Mouse (Mus musculus) midbrain, embryonic 13.5 days (tissue): ENCODE results near the gene Ddb1. TPM values are rescaled to one million over a fixed set of nuclear protein-coding genes. Genes with fewer than 3 reads are reported as not detected.
A peak's percentile ranks its signal among the peaks of the same experiment; 100 is the strongest.
"Not testable (repeated sequence)": the region's sequence is repeated elsewhere in the genome, so short reads cannot be mapped to it uniquely, and the experiment has no call there.

Experiments
- ATAC-seq: fragments of 200-750 bp; cut with Nextera tagmentation; 2 replicates; pipeline ENCODE4 v1.8.0; 2017; ENCODE audit warnings: mild to moderate bottlenecking, moderate TSS enrichment, moderate library complexity
- H3K27ac ChIP-seq: fragments of 300-500 bp; sonication (generic); 2 replicates; pipeline ENCODE4 v1.5.1; 2015; ENCODE audit warnings: inconsistent platforms, mild to moderate bottlenecking, moderate library complexity
- H3K27me3 ChIP-seq: fragments of 300-500 bp; sonication (generic); 2 replicates; pipeline ENCODE4 v1.6.1; 2015; ENCODE audit warnings: mild to moderate bottlenecking, inconsistent platforms
- H3K36me3 ChIP-seq: fragments of 300-500 bp; sonication (generic); 2 replicates; pipeline ENCODE4 v1.6.1; 2015; ENCODE audit warnings: mild to moderate bottlenecking, inconsistent platforms
- H3K4me1 ChIP-seq: fragments of 300-500 bp; sonication (generic); replicated peaks from 2 replicates; pipeline ENCODE4 v1.6.1; 2015; ENCODE audit warnings: inconsistent platforms
- H3K4me2 ChIP-seq: fragments of 300-500 bp; sonication (generic); replicated peaks from 2 replicates; pipeline ENCODE4 v1.6.1; 2015; ENCODE audit warnings: moderate library complexity, mild to moderate bottlenecking, inconsistent platforms
- H3K4me3 ChIP-seq: fragments of 300-500 bp; sonication (generic); replicated peaks from 2 replicates; pipeline ENCODE4 v1.5.1; 2015; ENCODE audit warnings: mild to moderate bottlenecking, inconsistent platforms
- H3K9ac ChIP-seq: fragments of 300-500 bp; sonication (generic); replicated peaks from 2 replicates; pipeline ENCODE4 v1.6.1; 2015; ENCODE audit warnings: mild to moderate bottlenecking, inconsistent platforms
- H3K9me3 ChIP-seq: fragments of 300-500 bp; sonication (generic); 2 replicates; pipeline ENCODE4 v1.6.1; 2016; ENCODE audit warnings: mild to moderate bottlenecking, inconsistent platforms
- WGBS: fragments of 180-500 bp; shearing (Covaris S2); methylation state at CpG from one replicate; pipeline ENCODE4 v1.1.7; 2015; 5-methylcytosine and 5-hydroxymethylcytosine counted together
- polyA plus RNA-seq: library from polyadenylated mRNA; unstranded; fragments of >200 nt; fragmentation: Nextera tagmentation; extraction: Ambion mirVana; gene quantifications from 2 replicates; pipeline ENCODE4 v1.2.1, GENCODE M21; 2015

The Ddb1 gene
- polyA plus RNA-seq: 297 and 311 TPM in 2 replicates

DNA sequence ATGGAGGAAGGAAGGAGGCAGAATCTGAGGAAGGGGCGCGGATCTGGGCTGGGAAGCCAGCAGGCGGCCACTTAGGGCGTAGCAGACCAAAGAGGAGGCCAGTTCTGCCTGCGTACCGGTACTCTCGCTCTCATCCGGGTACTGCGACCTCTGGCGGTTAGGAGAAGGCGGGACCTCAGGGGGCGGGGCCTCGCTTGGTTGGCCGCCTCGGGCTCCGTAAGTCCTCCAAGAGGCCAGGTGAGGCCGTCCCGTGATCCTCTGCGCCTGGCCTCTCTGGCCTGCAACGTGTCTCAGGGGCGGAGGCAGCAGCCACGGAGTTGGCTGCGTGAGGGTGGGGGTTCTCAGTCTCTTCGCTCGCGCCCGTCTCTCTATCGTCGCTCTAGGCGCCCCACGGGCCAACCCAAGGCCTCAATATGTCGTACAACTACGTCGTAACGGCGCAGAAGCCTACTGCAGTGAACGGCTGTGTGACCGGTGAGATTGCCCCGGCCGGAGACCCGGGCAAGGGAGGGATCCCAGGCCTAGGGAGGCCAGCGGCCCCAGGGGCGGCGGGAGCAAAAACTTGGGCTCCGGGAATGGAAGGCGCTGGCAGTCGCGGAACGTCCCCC is at the start of gene Ddb1, which contains the start of gene Tkfc:
Gene Ddb1, plus strand, starts transcription at position 35 of the 608 bp plus-strand sequence.
Gene Tkfc, minus strand, starts transcription at position 362 of the 608 bp plus-strand sequence.
- no peaks in the 10 kb centered on the region for H3K9me3 ChIP-seq
- peak; percentile 97 for ATAC-seq
- H3K4me2 ChIP-seq: peak within 1 kb of the TSS; percentile 84

GRCm38 (mm10) chr19:10555624-10556510 is 49.3 kb upstream of the Ddb1 start, which contains the start of gene Tmem216:
Tmem216 (minus strand) TSS chr19:10556238.
- peak within 1 kb of the TSS; percentile 68 for H3K4me3 ChIP-seq
- 1% methylated on average over 43 of the region's 43 CpGs for WGBS
- H3K9ac ChIP-seq: peak within 1 kb of the TSS; percentile 64
- H3K27me3 ChIP-seq: no peaks in the 10 kb centered on the region
- H3K27ac ChIP-seq: peak within 1 kb of the TSS; percentile 90
- ATAC-seq: peak; percentile 100
- H3K36me3 ChIP-seq: peaks cover 23% of the 10 kb centered on the region
- H3K9me3 ChIP-seq: no peaks in the 10 kb centered on the region
- peak within 1 kb of the TSS; percentile 65 for H3K4me2 ChIP-seq
- H3K4me1 ChIP-seq: peaks cover 25% of the 10 kb centered on the region

More for the DNA sequence above, at the start of gene Ddb1, which contains the start of gene Tkfc:
- H3K27ac ChIP-seq: peak within 1 kb of the TSS; percentile 94
- peak within 1 kb of the TSS; percentile 91 for H3K9ac ChIP-seq
- under 1% methylated on average over 49 of the region's 49 CpGs for WGBS
- H3K36me3 ChIP-seq: peaks cover 32% of the 10 kb centered on the region
- H3K4me1 ChIP-seq: peaks cover 45% of the 10 kb centered on the region
- peak within 1 kb of the TSS; percentile 92 for H3K4me3 ChIP-seq
- H3K27me3 ChIP-seq: no peaks in the 10 kb centered on the region

DNA sequence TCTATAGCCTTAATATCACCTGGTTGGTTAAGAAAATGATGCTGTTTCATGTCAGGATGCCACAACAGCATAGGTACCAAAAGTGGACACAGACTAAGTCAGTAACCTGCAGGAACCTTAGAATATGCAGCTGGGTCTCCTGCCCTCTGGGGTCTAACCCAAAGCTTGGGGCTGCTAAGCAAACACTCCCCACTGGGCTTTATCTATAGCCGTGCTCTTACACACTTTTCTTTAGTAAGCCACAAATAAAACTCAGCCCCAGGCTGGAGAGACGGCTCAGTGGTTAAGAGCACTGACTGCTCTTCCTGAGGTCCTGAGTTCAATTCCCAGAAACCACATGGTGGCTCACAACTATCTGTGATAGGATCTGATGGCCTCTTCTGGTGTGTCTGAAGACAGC is 48.1 kb upstream of the Ddb1 start:
- no peak overlapping the region for H3K4me3 ChIP-seq
- peaks cover 25% of the 10 kb centered on the region for H3K4me1 ChIP-seq
- no peak overlapping the region for H3K27ac ChIP-seq
- 71% methylated on average over 2 of the region's 2 CpGs for WGBS
- H3K27me3 ChIP-seq: no peaks in the 10 kb centered on the region
- no peak overlapping the region for H3K9ac ChIP-seq
- no peak overlapping the region for H3K4me2 ChIP-seq
- peaks cover 12% of the 10 kb centered on the region for H3K36me3 ChIP-seq
- no peak for ATAC-seq
- H3K9me3 ChIP-seq: no peaks in the 10 kb centered on the region

DNA sequence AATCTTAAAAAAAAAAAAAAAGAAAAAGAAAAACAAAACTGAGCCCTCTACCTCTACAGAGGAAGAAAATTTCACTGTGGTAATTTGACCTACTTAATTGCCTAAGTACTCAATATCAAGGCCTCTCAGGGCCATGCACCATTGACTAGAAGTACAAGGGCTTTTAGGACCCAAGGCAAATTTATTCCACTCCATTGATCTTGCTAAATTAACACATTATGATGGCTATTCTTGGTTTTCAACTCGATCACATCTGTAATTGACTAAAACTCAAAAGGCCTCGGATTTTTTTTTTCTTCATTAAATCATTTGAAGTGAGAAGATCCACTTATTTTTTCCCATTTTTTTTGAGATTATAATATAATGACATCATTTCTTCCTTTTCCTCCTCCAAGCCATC is 47.7 kb upstream of the Ddb1 start:
- peaks cover 7% of the 10 kb centered on the region; the same call in 1 of the 2 replicates for H3K36me3 ChIP-seq
- H3K4me2 ChIP-seq: no peak overlapping the region
- ATAC-seq: no peak
- no peaks in the 10 kb centered on the region for H3K9me3 ChIP-seq
- no peak overlapping the region for H3K4me3 ChIP-seq
- 86% methylated on average over 2 of the region's 2 CpGs for WGBS
- H3K27ac ChIP-seq: no peak overlapping the region
- peaks cover 25% of the 10 kb centered on the region for H3K4me1 ChIP-seq
- no peak overlapping the region for H3K9ac ChIP-seq
- no peaks in the 10 kb centered on the region for H3K27me3 ChIP-seq

DNA sequence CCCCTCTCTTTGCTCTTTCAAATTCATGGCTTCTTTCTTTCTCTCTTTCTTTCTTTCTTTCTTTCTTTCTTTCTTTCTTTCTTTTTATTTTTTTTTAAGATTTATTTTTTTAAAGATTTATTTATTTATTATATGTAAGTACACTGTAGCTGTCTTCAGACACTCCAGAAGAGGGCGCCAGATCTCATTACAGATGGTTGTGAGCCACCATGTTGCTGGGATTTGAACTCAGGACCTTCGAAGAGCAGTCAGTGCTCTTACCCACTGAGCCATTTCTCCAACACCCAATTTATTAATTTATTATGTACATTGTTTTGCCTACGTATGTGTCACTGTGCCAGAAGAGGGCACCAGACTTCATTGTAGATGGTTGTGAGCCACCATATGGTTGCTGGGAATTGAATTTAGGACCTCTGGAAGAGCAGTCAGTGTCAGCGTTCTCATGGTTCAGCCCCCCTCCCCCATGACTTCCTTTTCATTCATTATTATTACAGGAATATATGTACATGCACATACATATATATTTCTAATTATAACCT is 47.2 kb upstream of the Ddb1 start:
- not testable (repeated sequence) for H3K27me3 ChIP-seq, H3K4me2 ChIP-seq, H3K36me3 ChIP-seq, H3K27ac ChIP-seq, H3K9me3 ChIP-seq, ATAC-seq, H3K4me3 ChIP-seq, H3K9ac ChIP-seq
- peaks cover 25% of the 10 kb centered on the region for H3K4me1 ChIP-seq
- 66% methylated on average over 4 of the region's 4 CpGs for WGBS

- 40% methylated on average over 5 of the region's 5 CpGs for WGBS
- Histone ChIP-seq H3K9me3 (no peaks in the 10 kb centered on the region), H3K4me2 (no peak overlapping the region), H3K27ac (no peak overlapping the region), H3K9ac (no peak overlapping the region), H3K4me1 (peaks cover 12% of the 10 kb centered on the region), H3K36me3 (no peaks in the 10 kb centered on the region), H3K4me3 (no peak overlapping the region), H3K27me3 (0 out of 2 replicates have a peak, but pooled peaks cover 2% of the 10 kb centered on the region)
- ATAC-seq: no peak
These were observed 45.0 kb upstream of the Ddb1 start for GRCm38 (mm10) chr19:10560108-10560507.

GRCm38 (mm10) chr19:10561558-10562314 is 43.4 kb upstream of the Ddb1 start:
- Histone ChIP-seq H3K4me1 (peaks cover 1% of the 10 kb centered on the region), H3K9me3 (no peaks in the 10 kb centered on the region), H3K9ac (0 out of 2 replicates have a peak overlapping the region, but pooled peaks have one; percentile 16), H3K36me3 (no peaks in the 10 kb centered on the region), H3K4me2 (no peak overlapping the region), H3K27me3 (0 out of 2 replicates have a peak, but pooled peaks cover 2% of the 10 kb centered on the region), H3K27ac (no peak overlapping the region), H3K4me3 (no peak overlapping the region)
- WGBS: 68% methylated on average over 6 of the region's 6 CpGs
- ATAC-seq: no peak

- 57% methylated on average over 5 of the region's 5 CpGs for whole genome bisulfite sequencing
- H3K9me3 ChIP-seq: no peaks in the 10 kb centered on the region
These were observed 42.8 kb upstream of the Ddb1 start for GRCm38 (mm10) chr19:10562351-10562750.

GRCm38 (mm10) chr19:10564278-10564677 is 40.8 kb upstream of the Ddb1 start:
- no peaks in the 10 kb centered on the region for H3K9me3 ChIP-seq
- H3K4me3 ChIP-seq: no peak overlapping the region
- no peak overlapping the region for H3K9ac ChIP-seq
- H3K27me3 ChIP-seq: 0 out of 2 replicates have a peak, but pooled peaks cover 2% of the 10 kb centered on the region
- WGBS: 84% methylated on average over 6 of the region's 6 CpGs
- H3K36me3 ChIP-seq: peaks cover 5% of the 10 kb centered on the region
- no peak overlapping the region for H3K27ac ChIP-seq
- no peak for ATAC-seq
- no peak overlapping the region for H3K4me2 ChIP-seq
- no peaks in the 10 kb centered on the region for H3K4me1 ChIP-seq

More at GRCm38 (mm10) chr19:10562351-10562750, 42.8 kb upstream of the Ddb1 start:
- no peaks in the 10 kb centered on the region for H3K4me1 ChIP-seq
- no peak for ATAC-seq
- no peak overlapping the region for H3K4me3 ChIP-seq
- H3K27me3 ChIP-seq: 0 out of 2 replicates have a peak, but pooled peaks cover 2% of the 10 kb centered on the region
- no peak overlapping the region for H3K9ac ChIP-seq
- no peak overlapping the region for H3K27ac ChIP-seq
- H3K36me3 ChIP-seq: no peaks in the 10 kb centered on the region
- no peak overlapping the region for H3K4me2 ChIP-seq

DNA sequence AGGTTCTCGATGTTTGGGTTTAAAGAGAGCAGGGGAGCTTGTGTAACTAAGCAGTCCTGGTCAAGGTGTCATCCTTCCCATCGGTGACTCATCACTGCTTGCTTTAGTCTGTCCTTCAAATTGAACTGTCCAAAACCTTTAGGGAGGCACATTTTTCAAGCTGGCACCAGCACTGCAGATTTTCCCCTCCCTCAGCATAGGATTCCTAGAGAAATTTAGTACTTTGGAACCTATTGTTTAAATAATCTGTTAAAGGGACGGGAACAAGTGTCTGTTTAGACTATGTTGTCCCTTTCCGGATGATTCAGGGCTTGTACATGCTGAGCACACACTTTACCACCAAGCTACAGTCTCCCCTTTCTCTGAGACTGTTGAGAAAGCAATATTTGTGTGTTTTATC is 39.9 kb upstream of the Ddb1 start:
- H3K36me3 ChIP-seq: peaks cover 14% of the 10 kb centered on the region
- H3K4me2 ChIP-seq: no peak overlapping the region
- no peaks in the 10 kb centered on the region for H3K4me1 ChIP-seq
- 86% methylated on average over 4 of the region's 4 CpGs for WGBS
- H3K27ac ChIP-seq: no peak overlapping the region
- H3K9me3 ChIP-seq: no peaks in the 10 kb centered on the region
- H3K4me3 ChIP-seq: no peak overlapping the region
- H3K9ac ChIP-seq: no peak overlapping the region
- ATAC-seq: no peak
- 0 out of 2 replicates have a peak, but pooled peaks cover 2% of the 10 kb centered on the region for H3K27me3 ChIP-seq

GRCm38 (mm10) chr19:10569627-10570026 is 35.5 kb upstream of the Ddb1 start:
- Histone ChIP-seq H3K4me2 (no peak overlapping the region), H3K27me3 (no peaks in the 10 kb centered on the region), H3K4me1 (no peaks in the 10 kb centered on the region), H3K9me3 (no peaks in the 10 kb centered on the region), H3K36me3 (peaks cover 55% of the 10 kb centered on the region), H3K4me3 (no peak overlapping the region), H3K9ac (no peak overlapping the region), H3K27ac (no peak overlapping the region)
- no peak for ATAC-seq
- whole genome bisulfite sequencing: 97% methylated on average over 6 of the region's 6 CpGs
